In the genomic region with DNA sequence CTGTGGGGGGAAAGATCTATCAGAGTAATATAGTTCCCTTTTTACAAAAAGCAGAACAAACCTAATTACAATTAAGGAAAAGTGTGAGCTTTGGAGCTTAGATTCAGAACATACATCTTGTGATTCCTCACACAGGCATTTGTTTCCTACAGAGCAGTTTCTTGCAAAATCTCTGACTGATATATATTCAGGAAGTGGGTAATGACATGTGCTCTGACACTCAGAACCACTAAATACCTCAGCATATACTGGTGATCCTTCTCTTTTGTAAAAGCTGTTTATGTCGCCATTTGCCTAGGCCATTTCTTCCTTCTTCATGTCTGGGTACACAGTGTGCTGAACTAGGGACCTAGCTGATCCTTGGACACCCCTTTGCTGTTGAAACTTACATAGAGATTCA, we compare ENCODE assay signal across 33 mouse cellular contexts. TPM values are rescaled to one million over a fixed set of nuclear protein-coding genes. Genes with fewer than 3 reads are reported as not detected.
A peak's percentile ranks its signal among the peaks of the same experiment; 100 is the strongest.
DNase-seq lines count a peak whose midpoint lies in the region; ATAC-seq lines count a peak whose summit lies in the region.
"Had no signal": no experiment of that assay in that cellular context is flagged by ENCODE, and none has a peak within 500 bp of the region (broad histone marks: within the 10 kb centered on the region; RNA-seq: fewer than 3 reads in every experiment).

No protein-coding gene starts in this region.

- ATAC-seq in forebrain, embryonic 15.5 days (replicated peaks) = no peak
- ATAC-seq: midbrain, embryonic 13.5 days had no signal

- no peak overlapping the region for H3K9ac ChIP-seq in forebrain, embryonic 15.5 days (replicated peaks)
- H3K9ac ChIP-seq: embryonic facial prominence, embryonic 13.5 days; forebrain, embryonic 12.5 days; heart, embryonic 12.5 days; hindbrain, embryonic 12.5 days; kidney, embryonic 15.5 days; midbrain, embryonic 13.5 days had no signal

- no peaks in the 10 kb centered on the region for H3K79me2 ChIP-seq in macrophage (ENCODE audit: inconsistent target)

- H3K4me2 ChIP-seq in forebrain, embryonic 15.5 days (replicated peaks) = no peak overlapping the region
- H3K4me2 ChIP-seq: embryonic facial prominence, embryonic 13.5 days; forebrain, embryonic 12.5 days; heart, embryonic 12.5 days; hindbrain, embryonic 12.5 days; kidney, embryonic 15.5 days; midbrain, embryonic 13.5 days had no signal

- H3K27me3 ChIP-seq in forebrain, embryonic 15.5 days = no peaks in the 10 kb centered on the region
- H3K27me3 ChIP-seq: embryonic facial prominence, embryonic 13.5 days; forebrain, embryonic 12.5 days; heart, embryonic 12.5 days; hindbrain, embryonic 12.5 days; kidney, embryonic 15.5 days; midbrain, embryonic 13.5 days had no signal

- H3K27ac ChIP-seq in macrophage = peak overlapping the region; percentile 91
- H3K27ac ChIP-seq in forebrain, embryonic 15.5 days (replicated peaks) = no peak overlapping the region
- H3K27ac ChIP-seq: embryonic facial prominence, embryonic 13.5 days; forebrain, embryonic 12.5 days; hindbrain, embryonic 12.5 days; kidney, embryonic 15.5 days; midbrain, embryonic 13.5 days had no signal

- H3K9me3 ChIP-seq in forebrain, embryonic 15.5 days = no peaks in the 10 kb centered on the region
- H3K9me3 ChIP-seq: embryonic facial prominence, embryonic 13.5 days; forebrain, embryonic 12.5 days; heart, embryonic 12.5 days; hindbrain, embryonic 12.5 days; kidney, embryonic 15.5 days; megakaryocyte, embryonic 14.5 days; midbrain, embryonic 13.5 days had no signal

- peak; percentile 43 for DNase-seq in heart, adult 11 months
- no peak for DNase-seq in heart, postnatal 25 days (ENCODE audit: low spot score)
- peak; percentile 43 for DNase-seq in 3T3-L1 (ENCODE audit: low read depth, low spot score)
- DNase-seq in MEL-GATA-1-ER (ENCODE audit: extremely low read depth, low read depth) = peak; percentile 17
- DNase-seq in layer of hippocampus, postnatal 14 days (ENCODE audit: low spot score in 2 of 2) = no peak
- DNase-seq in right cerebral cortex, adult 18-20 months = no peak
- DNase-seq: adrenal gland, postnatal 10 days; cerebellum, adult 11-12 months; cerebellum, postnatal 25 days; embryo, embryonic 11 days; gastrocnemius, postnatal 10 days; heart, adult 18-20 months; heart, postnatal 10 days; kidney, adult 11 months; kidney, postnatal 4 days; right cerebral cortex, postnatal 14 days; thymus, postnatal 14 days had no signal

- 8% methylated on average over 1 of the region's 1 CpGs for WGBS in macrophage (ENCODE audit: missing documents)
- WGBS in forebrain, embryonic 15.5 days = 95% methylated on average over 1 of the region's 1 CpGs

- intact Hi-C loops in heart, postnatal 25 days (cut with DNase I) = no loop called here

- H3K36me3 ChIP-seq in macrophage (ENCODE audit: inconsistent target) = no peaks in the 10 kb centered on the region
- H3K36me3 ChIP-seq in forebrain, embryonic 15.5 days = no peaks in the 10 kb centered on the region
- H3K36me3 ChIP-seq: embryonic facial prominence, embryonic 13.5 days; forebrain, embryonic 12.5 days; heart, embryonic 12.5 days; hindbrain, embryonic 12.5 days; kidney, embryonic 15.5 days; midbrain, embryonic 13.5 days had no signal

- no peak overlapping the region for H3K4me3 ChIP-seq in macrophage (ENCODE audit: inconsistent target)
- no peak overlapping the region for H3K4me3 ChIP-seq in forebrain, embryonic 15.5 days
- H3K4me3 ChIP-seq: embryonic facial prominence, embryonic 13.5 days; erythroblast, embryonic 14.5 days; forebrain, embryonic 12.5 days; heart, embryonic 12.5 days; hindbrain, embryonic 12.5 days; kidney, embryonic 15.5 days; megakaryocyte, embryonic 14.5 days; midbrain, embryonic 13.5 days had no signal

- peaks cover 12% of the 10 kb centered on the region for H3K4me1 ChIP-seq in forebrain, embryonic 15.5 days
- H3K4me1 ChIP-seq: embryonic facial prominence, embryonic 13.5 days; heart, embryonic 12.5 days; hindbrain, embryonic 12.5 days had no signal

RNA-seq across cellular contexts. Expression of a gene that starts 2.8 kb away (rescaled TPM):
- total RNA-seq in heart, postnatal 25 days (2021) = not detected
- 1 to 10 TPM in 1 of 26 experiments, under 1 TPM in 2, not detected in 23; 0.66 to 1.1 (median 0.81) TPM for total RNA-seq in macrophage (2018; cell fraction: chromatin; rRNA removed)
- total RNA-seq in macrophage (2018; cell fraction: cytosol; rRNA removed) = under 1 TPM in 4 of 26 experiments, not detected in 22; 0.09 to 0.13 (median 0.13) TPM
- under 1 TPM in 4 of 26 experiments, not detected in 22; 0.48 to 0.99 (median 0.63) TPM for total RNA-seq in macrophage (2018; cell fraction: nucleus; rRNA removed)
- polyA plus RNA-seq in macrophage (2018) = 0.11 TPM in 1 of 3 replicates, not detected in the others
- total RNA-seq in layer of hippocampus, postnatal 14 days (2021) = not detected
- not detected in 2 replicates for polyA plus RNA-seq in forebrain, embryonic 15.5 days (2015; fragmentation: Nextera tagmentation; extraction: Ambion mirVana)
- total RNA-seq: adrenal gland, postnatal 10 days; gastrocnemius, postnatal 10 days; heart, adult 18-20 months; heart, postnatal 10 days; layer of hippocampus, postnatal 10 days; left cerebral cortex, postnatal 10 days; liver, adult 2 months had no signal
- polyA plus RNA-seq: brain, embryonic 14.5 days; embryonic facial prominence, embryonic 13.5 days; erythroblast, embryonic 14.5 days; forebrain, embryonic 12.5 days; heart, embryonic 12.5 days; hindbrain, embryonic 12.5 days; kidney, embryonic 15.5 days; limb, embryonic 11.5 days; liver, adult 2 months; midbrain, embryonic 13.5 days; neural tube, embryonic 11.5 days had no signal

Comparison
In these comparisons a context has a peak if more than half of its experiments do, and no peak if none do; other contexts are left out.
1. DNase-seq: peak in heart, adult 11 months (single experiment), 3T3-L1 (single experiment) and MEL-GATA-1-ER (single experiment); none in heart, postnatal 25 days (single experiment), layer of hippocampus, postnatal 14 days (0 of 2) and right cerebral cortex, adult 18-20 months (single experiment).